Comparison of ENCODE assay signal across 9 mouse cellular contexts in genomic region chr17:71251601-71252001, GRCm38 (mm10).
DNase-seq lines count a peak whose midpoint lies in the region; ATAC-seq lines count a peak whose summit lies in the region.
"Had no signal": no experiment of that assay in that cellular context is flagged by ENCODE, and none has a peak within 500 bp of the region (broad histone marks: within the 10 kb centered on the region; RNA-seq: fewer than 3 reads in every experiment).

No protein-coding gene starts in this region.

- H3K36me3 ChIP-seq in intestine, embryonic 15.5 days, result peaks cover 10% of the 10 kb centered on the region; the same call in 1 of the 2 replicates
- peaks cover 7% of the 10 kb centered on the region; the same call in 1 of the 2 replicates for H3K36me3 ChIP-seq in intestine, embryonic 16.5 days (ENCODE audit: control insufficient read depth, insufficient read depth, low read length)
- H3K36me3 ChIP-seq in embryonic facial prominence, embryonic 12.5 days, result peaks cover 46% of the 10 kb centered on the region
- peaks cover 44% of the 10 kb centered on the region for H3K36me3 ChIP-seq in kidney, embryonic 14.5 days (ENCODE audit: control insufficient read depth, insufficient read depth, low read length)

- no peak overlapping the region for H3K9ac ChIP-seq in intestine, embryonic 15.5 days
- H3K9ac ChIP-seq in intestine, embryonic 16.5 days (ENCODE audit: low read depth, low read length), result no peak overlapping the region
- H3K9ac ChIP-seq in embryonic facial prominence, embryonic 12.5 days, result no peak overlapping the region
- H3K9ac ChIP-seq in kidney, embryonic 14.5 days (ENCODE audit: low read depth, low read length), result no peak overlapping the region
- H3K9ac ChIP-seq: neural tube, embryonic 12.5 days had no signal

- 53% methylated on average over 6 of the region's 6 CpGs for WGBS in intestine, embryonic 15.5 days
- 54% methylated on average over 6 of the region's 6 CpGs for WGBS in intestine, embryonic 16.5 days
- 31% methylated on average over 6 of the region's 6 CpGs for WGBS in embryonic facial prominence, embryonic 12.5 days
- WGBS in kidney, embryonic 14.5 days, result 27% methylated on average over 6 of the region's 6 CpGs

- no peaks in the 10 kb centered on the region for H3K27me3 ChIP-seq in intestine, embryonic 15.5 days (replicated peaks)
- no peaks in the 10 kb centered on the region for H3K27me3 ChIP-seq in intestine, embryonic 16.5 days (replicated peaks; ENCODE audit: control insufficient read depth, insufficient read depth, low read length)
- no peaks in the 10 kb centered on the region for H3K27me3 ChIP-seq in embryonic facial prominence, embryonic 12.5 days
- H3K27me3 ChIP-seq in kidney, embryonic 14.5 days (ENCODE audit: control insufficient read depth, insufficient read depth, low read length), result no peaks in the 10 kb centered on the region
- H3K27me3 ChIP-seq: neural tube, embryonic 12.5 days had no signal

- no peak overlapping the region for H3K27ac ChIP-seq in intestine, embryonic 15.5 days
- no peak overlapping the region for H3K27ac ChIP-seq in intestine, embryonic 16.5 days (ENCODE audit: low read length)
- H3K27ac ChIP-seq in embryonic facial prominence, embryonic 12.5 days, result peak overlapping the region; percentile 71
- peak overlapping the region; percentile 71; the same call in 1 of the 2 replicates for H3K27ac ChIP-seq in kidney, embryonic 14.5 days (ENCODE audit: low read depth, low read length)
- H3K27ac ChIP-seq: neural tube, embryonic 12.5 days had no signal

- DNase-seq in neural tube, embryonic 10.5 days (ENCODE audit: extremely low spot score, low spot score), result peak; percentile 31
- DNase-seq in spleen, adult 12 weeks (ENCODE audit: low spot score), result no peak
- no peak for DNase-seq in layer of hippocampus, postnatal 36 days

- no peak overlapping the region for H3K4me2 ChIP-seq in intestine, embryonic 15.5 days (replicated peaks)
- no peak overlapping the region for H3K4me2 ChIP-seq in intestine, embryonic 16.5 days (ENCODE audit: low read depth, low read length)
- no peak overlapping the region for H3K4me2 ChIP-seq in embryonic facial prominence, embryonic 12.5 days (replicated peaks)
- no peak overlapping the region for H3K4me2 ChIP-seq in kidney, embryonic 14.5 days (replicated peaks; ENCODE audit: low read depth, low read length)
- H3K4me2 ChIP-seq: neural tube, embryonic 12.5 days had no signal

- no peaks in the 10 kb centered on the region for H3K4me1 ChIP-seq in intestine, embryonic 15.5 days (replicated peaks)
- no peaks in the 10 kb centered on the region for H3K4me1 ChIP-seq in intestine, embryonic 16.5 days (ENCODE audit: control insufficient read depth, insufficient read depth, low read length)
- H3K4me1 ChIP-seq in embryonic facial prominence, embryonic 12.5 days, result peaks cover 37% of the 10 kb centered on the region
- H3K4me1 ChIP-seq in kidney, embryonic 14.5 days (ENCODE audit: control insufficient read depth, insufficient read depth, low read length), result peaks cover 23% of the 10 kb centered on the region; the same call in 1 of the 2 replicates
- H3K4me1 ChIP-seq: neural tube, embryonic 12.5 days had no signal

- H3K9me3 ChIP-seq in intestine, embryonic 15.5 days, result no peaks in the 10 kb centered on the region
- no peaks in the 10 kb centered on the region for H3K9me3 ChIP-seq in intestine, embryonic 16.5 days (ENCODE audit: control insufficient read depth, low read length)
- H3K9me3 ChIP-seq in embryonic facial prominence, embryonic 12.5 days, result no peaks in the 10 kb centered on the region
- no peaks in the 10 kb centered on the region for H3K9me3 ChIP-seq in kidney, embryonic 14.5 days (ENCODE audit: control insufficient read depth, low read length)
- H3K9me3 ChIP-seq: neural tube, embryonic 12.5 days had no signal

- H3K4me3 ChIP-seq in intestine, embryonic 15.5 days (replicated peaks), result no peak overlapping the region
- H3K4me3 ChIP-seq in intestine, embryonic 16.5 days (ENCODE audit: low read length), result no peak overlapping the region
- no peak overlapping the region for H3K4me3 ChIP-seq in embryonic facial prominence, embryonic 12.5 days
- no peak overlapping the region for H3K4me3 ChIP-seq in kidney, embryonic 14.5 days (ENCODE audit: low read length)
- H3K4me3 ChIP-seq: neural tube, embryonic 12.5 days had no signal

- ATAC-seq in intestine, embryonic 15.5 days, result 0 out of 2 replicates have a peak, but pooled peaks have one; percentile 20
- ATAC-seq in intestine, embryonic 16.5 days, result no peak
- peak; percentile 22; the same call in 1 of the 2 replicates for ATAC-seq in embryonic facial prominence, embryonic 12.5 days (ENCODE audit: insufficient number of reproducible peaks, insufficient read depth, low FRiP score, low TSS enrichment)
- ATAC-seq in kidney, embryonic 14.5 days (ENCODE audit: low FRiP score, low TSS enrichment), result peak; percentile 79
- no peak for ATAC-seq in CD4-positive, CD25-positive, alpha-beta regulatory T cell, adult 4 months

Comparison
In these comparisons a context has a peak if more than half of its experiments do, and no peak if none do; other contexts are left out.
1. ATAC-seq: peak in intestine, embryonic 15.5 days (single experiment), embryonic facial prominence, embryonic 12.5 days (single experiment) and kidney, embryonic 14.5 days (single experiment); none in intestine, embryonic 16.5 days (single experiment) and CD4-positive, CD25-positive, alpha-beta regulatory T cell, adult 4 months (single experiment).
2. H3K27ac ChIP-seq: peak in embryonic facial prominence, embryonic 12.5 days (single experiment) and kidney, embryonic 14.5 days (single experiment); none in intestine, embryonic 15.5 days (single experiment) and intestine, embryonic 16.5 days (single experiment).